Mouse (Mus musculus) spleen, adult 10 weeks (tissue): ENCODE measurements around the gene Colgalt1. TPM values are rescaled to one million over a fixed set of nuclear protein-coding genes. Genes with fewer than 3 reads are reported as not detected.

ENCODE experiments used
- polyA plus RNA-seq: library from polyadenylated mRNA; stranded (reverse); fragments of 350-450 nt; fragmentation: Illumina TruSeq; extraction: RNeasy Lipid Tissue Mini Kit (QIAGEN cat#74804); gene quantifications from one replicate; pipeline ENCODE4 v1.2.3, GENCODE M21; 2015; ENCODE audit warnings: low replicate concordance; ENCODE audit not compliant: insufficient read depth

The Colgalt1 gene
- polyA plus RNA-seq: 124 TPM

GRCm38 (mm10) chr8:71610822-71611651 lies at the start of gene Colgalt1:
TSS of gene Colgalt1 (plus strand) at chr8:71610998.

GRCm38 (mm10) chr8:71566501-71566900 lies 44.3 kb upstream of the Colgalt1 start, which contains the start of gene Nxnl1:
TSS of gene Nxnl1 (minus strand) at chr8:71566601.

GRCm38 (mm10) chr8:71568387-71568937 lies 42.3 kb upstream of the Colgalt1 start, which contains the start of gene Slc27a1:
TSS of gene Slc27a1 (plus strand) at chr8:71568882.

GRCm38 (mm10) chr8:71591471-71592373 lies 19.1 kb upstream of the Colgalt1 start, which contains the start of gene Pgls:
TSS of gene Pgls (plus strand) at chr8:71592176.

GRCm38 (mm10) chr8:71597451-71597850 lies 13.3 kb upstream of the Colgalt1 start, which contains the start of gene Fam129c:
TSS of gene Fam129c (plus strand) at chr8:71597648.

GRCm38 (mm10) chr8:71671549-71671965 lies 60.8 kb downstream of the Colgalt1 start, which contains the start of gene Unc13a:
TSS of gene Unc13a (minus strand) at chr8:71671757.

Other genes starting within 250 kb of the Colgalt1 start
- gene Use1, start 244.2 kb upstream of the Colgalt1 start, polyA plus RNA-seq: 71.6 TPM
- 14.9 TPM for gene Ocel1, start 239.7 kb upstream of the Colgalt1 start, polyA plus RNA-seq
- gene Nr2f6, start 229.0 kb upstream of the Colgalt1 start, polyA plus RNA-seq: 9.6 TPM
- 6.2 TPM for gene Ushbp1, start 215.2 kb upstream of the Colgalt1 start, polyA plus RNA-seq
- gene Babam1, start 214.1 kb upstream of the Colgalt1 start, polyA plus RNA-seq: 49.8 TPM
- gene Ankle1, start 205.0 kb upstream of the Colgalt1 start, polyA plus RNA-seq: 4.1 TPM
- 5.3 TPM for gene Abhd8, start 147.3 kb upstream of the Colgalt1 start, polyA plus RNA-seq
- 16.5 TPM for gene Mrpl34, start 146.0 kb upstream of the Colgalt1 start, polyA plus RNA-seq
- gene Dda1, start 141.8 kb upstream of the Colgalt1 start, polyA plus RNA-seq: 19.1 TPM
- 5.8 TPM for gene Ano8, start 125.0 kb upstream of the Colgalt1 start, polyA plus RNA-seq
- gene Gtpbp3, start 122.9 kb upstream of the Colgalt1 start, polyA plus RNA-seq: 8.0 TPM
- gene Plvap, start 99.2 kb upstream of the Colgalt1 start, polyA plus RNA-seq: 52.6 TPM
- 0.12 TPM for gene Ccdc194, start 85.3 kb upstream of the Colgalt1 start, polyA plus RNA-seq
- 78.7 TPM for gene Bst2, start 73.5 kb upstream of the Colgalt1 start, polyA plus RNA-seq
- gene Mvb12a, start 68.1 kb upstream of the Colgalt1 start, polyA plus RNA-seq: 14.4 TPM
- 4.2 TPM for gene Tmem221, start 52.1 kb upstream of the Colgalt1 start, polyA plus RNA-seq
- gene Nxnl1, start 44.4 kb upstream of the Colgalt1 start, polyA plus RNA-seq: not detected
- 8.1 TPM for gene Slc27a1, start 42.1 kb upstream of the Colgalt1 start, polyA plus RNA-seq
- gene Pgls, start 18.8 kb upstream of the Colgalt1 start, polyA plus RNA-seq: 13.8 TPM
- 96.5 TPM for gene Fam129c, start 13.3 kb upstream of the Colgalt1 start, polyA plus RNA-seq
- 0.22 TPM for gene Unc13a, start 60.8 kb downstream of the Colgalt1 start, polyA plus RNA-seq
- 13.5 TPM for gene Jak3, start 65.3 kb downstream of the Colgalt1 start, polyA plus RNA-seq
- 7.9 TPM for gene Insl3, start 78.2 kb downstream of the Colgalt1 start, polyA plus RNA-seq
- gene B3gnt3, start 90.8 kb downstream of the Colgalt1 start, polyA plus RNA-seq: 4.4 TPM
- 65.2 TPM for gene Fcho1, start 114.7 kb downstream of the Colgalt1 start, polyA plus RNA-seq